Mouse (Mus musculus): ENCODE measurements around the gene Rbm15.
"Not testable (repeated sequence)": the region's sequence is repeated elsewhere in the genome, so short reads cannot be mapped to it uniquely, and the experiment has no call there.

Rbm15 gene

DNA sequence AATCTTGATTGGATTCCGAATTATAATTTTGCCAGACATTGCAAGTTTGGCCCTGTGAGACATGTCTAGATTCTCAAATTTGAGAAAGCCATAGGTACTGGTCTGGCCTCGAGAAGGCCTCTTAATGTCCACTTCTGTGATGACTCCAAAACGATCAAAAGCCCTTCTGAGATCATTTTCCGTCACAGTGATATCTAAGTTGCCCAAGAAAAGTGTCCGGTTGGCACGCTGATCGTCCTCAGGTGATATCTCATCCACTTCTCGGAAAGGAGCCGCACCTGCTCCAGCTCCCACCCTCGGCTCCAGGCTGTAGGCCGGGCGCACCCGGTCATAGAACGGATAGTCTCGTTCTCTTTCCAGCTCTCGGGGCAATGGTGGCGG lies 1.7 kb downstream of the Rbm15 start:
- DNase-seq (ENCODE audit: extremely low spot score, low spot score), result no peak

GRCm38 (mm10) chr3:107330503-107331424 lies 2.7 kb downstream of the Rbm15 start:
- DNase-seq (ENCODE audit: extremely low spot score, low spot score), result no peak

DNA sequence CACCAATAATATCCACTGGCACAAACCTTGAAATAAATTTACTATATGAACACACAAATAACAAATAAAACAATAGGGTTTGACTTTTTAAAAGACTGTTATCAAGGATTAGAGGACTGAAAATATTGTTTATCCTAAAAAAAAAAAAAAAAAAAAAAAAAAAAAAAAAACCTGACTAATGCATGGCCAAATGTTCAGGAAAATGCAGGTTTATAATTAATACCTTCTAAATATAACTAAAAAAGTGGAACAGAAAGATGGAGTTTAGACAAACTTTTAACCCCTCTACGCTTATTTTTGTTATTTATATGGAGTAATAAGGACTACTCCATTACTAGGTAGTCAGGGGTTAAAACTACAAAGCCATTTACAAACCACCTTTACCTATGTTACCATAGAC lies 7.0 kb downstream of the Rbm15 start:
- DNase-seq (ENCODE audit: extremely low spot score, low spot score), result no peak

GRCm38 (mm10) chr3:107321776-107322175 lies 11.7 kb downstream of the Rbm15 start:
- no peak for DNase-seq (ENCODE audit: extremely low spot score, low spot score)

- no peak for DNase-seq (ENCODE audit: extremely low spot score, low spot score)
Observed at GRCm38 (mm10) chr3:107321141-107321540, 12.3 kb downstream of the Rbm15 start.

GRCm38 (mm10) chr3:107317338-107317737 lies 16.1 kb downstream of the Rbm15 start:
- DNase-seq (ENCODE audit: extremely low spot score, low spot score), result no peak

GRCm38 (mm10) chr3:107296917-107297316 lies 36.6 kb downstream of the Rbm15 start:
- DNase-seq (ENCODE audit: extremely low spot score, low spot score), result not testable (repeated sequence)

DNA sequence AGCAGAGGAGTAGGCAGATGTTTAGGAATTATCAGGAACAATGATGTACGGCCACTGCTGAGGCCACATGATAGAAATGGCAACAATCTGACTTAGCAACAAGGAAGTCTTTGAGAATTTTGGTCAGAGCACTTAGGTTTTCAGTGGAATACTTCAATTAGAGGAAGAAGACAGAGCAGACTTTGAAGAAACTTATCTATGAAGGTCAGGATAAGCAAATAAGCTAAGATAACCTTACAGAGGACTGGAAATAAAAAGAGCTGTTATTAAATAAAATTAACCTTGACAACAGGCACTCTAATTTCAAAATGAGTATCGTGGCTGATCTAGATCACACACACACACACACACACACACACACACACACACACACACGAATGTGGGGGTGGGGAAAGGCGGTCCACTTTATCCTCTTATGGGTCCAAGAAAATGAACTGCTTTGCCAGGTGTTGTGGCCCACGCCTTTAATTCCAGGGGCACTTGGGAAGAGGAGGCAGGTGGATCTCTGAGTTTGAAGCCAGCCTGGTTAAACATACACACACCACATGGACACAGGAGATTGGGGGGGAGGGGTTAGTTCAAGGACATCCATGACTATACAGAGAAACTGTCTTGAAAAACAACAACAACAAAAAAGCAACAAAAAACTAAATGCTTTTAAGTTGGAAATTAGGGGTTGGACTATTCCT lies 37.7 kb downstream of the Rbm15 start:
- no peak for DNase-seq (ENCODE audit: extremely low spot score, low spot score)

DNA sequence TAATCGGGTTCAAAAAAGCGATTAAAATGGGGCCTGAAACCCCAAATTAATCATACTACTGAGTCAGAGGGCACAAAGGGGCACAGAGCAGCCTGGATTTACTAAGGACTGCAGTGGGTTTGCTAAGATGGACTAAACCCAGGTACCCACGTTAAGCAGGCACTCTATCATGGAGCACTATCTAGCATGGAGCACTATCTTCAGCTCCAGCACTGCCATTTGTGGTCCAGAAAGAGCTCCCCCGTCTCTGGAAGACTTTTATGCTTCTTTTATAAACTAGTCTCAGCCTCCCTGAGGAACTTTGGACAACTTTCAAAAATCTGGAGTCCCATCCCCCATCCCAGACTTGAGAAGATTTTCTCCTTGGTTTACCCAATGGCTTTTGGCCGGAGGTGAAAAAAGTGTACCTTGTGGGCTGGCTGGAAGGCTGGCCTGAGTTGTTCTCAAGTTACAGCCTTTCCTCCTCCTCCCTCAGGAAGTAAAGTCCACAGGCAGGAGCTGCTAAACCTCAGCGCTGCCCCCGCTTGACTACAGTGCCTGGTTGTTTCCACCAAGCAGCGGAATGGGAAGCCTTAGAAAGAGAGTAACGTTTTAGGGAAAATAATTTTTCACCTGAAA lies 42.6 kb downstream of the Rbm15 start, which contains the start of gene Slc16a4:
Gene Slc16a4, plus strand, starts transcription at position 467 of the 618 bp plus-strand sequence.
- peak; percentile 45 for DNase-seq (ENCODE audit: extremely low spot score, low spot score)

DNA sequence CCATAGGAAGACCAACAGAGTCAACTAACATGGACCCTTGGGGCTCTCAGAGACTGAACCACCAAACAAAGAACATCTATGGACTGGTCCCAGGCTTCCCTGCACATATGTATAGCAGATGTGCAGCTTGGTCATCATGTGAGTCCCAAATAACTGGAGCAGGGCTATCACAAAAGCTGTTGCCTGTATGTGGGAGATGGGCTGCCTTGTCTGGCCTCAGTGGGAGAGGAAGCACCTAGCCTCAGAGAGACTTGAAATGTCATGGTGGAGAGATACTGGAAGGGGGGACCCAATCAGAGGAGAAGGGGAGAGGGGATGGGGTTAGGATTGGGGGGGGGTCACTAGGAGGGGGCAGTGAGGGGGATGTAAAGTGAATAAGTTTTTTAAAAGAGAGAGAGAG lies 46.1 kb downstream of the Rbm15 start:
- DNase-seq (ENCODE audit: extremely low spot score, low spot score), result no peak

GRCm38 (mm10) chr3:107286123-107286522 lies 47.4 kb downstream of the Rbm15 start:
- no peak for DNase-seq (ENCODE audit: extremely low spot score, low spot score)

DNA sequence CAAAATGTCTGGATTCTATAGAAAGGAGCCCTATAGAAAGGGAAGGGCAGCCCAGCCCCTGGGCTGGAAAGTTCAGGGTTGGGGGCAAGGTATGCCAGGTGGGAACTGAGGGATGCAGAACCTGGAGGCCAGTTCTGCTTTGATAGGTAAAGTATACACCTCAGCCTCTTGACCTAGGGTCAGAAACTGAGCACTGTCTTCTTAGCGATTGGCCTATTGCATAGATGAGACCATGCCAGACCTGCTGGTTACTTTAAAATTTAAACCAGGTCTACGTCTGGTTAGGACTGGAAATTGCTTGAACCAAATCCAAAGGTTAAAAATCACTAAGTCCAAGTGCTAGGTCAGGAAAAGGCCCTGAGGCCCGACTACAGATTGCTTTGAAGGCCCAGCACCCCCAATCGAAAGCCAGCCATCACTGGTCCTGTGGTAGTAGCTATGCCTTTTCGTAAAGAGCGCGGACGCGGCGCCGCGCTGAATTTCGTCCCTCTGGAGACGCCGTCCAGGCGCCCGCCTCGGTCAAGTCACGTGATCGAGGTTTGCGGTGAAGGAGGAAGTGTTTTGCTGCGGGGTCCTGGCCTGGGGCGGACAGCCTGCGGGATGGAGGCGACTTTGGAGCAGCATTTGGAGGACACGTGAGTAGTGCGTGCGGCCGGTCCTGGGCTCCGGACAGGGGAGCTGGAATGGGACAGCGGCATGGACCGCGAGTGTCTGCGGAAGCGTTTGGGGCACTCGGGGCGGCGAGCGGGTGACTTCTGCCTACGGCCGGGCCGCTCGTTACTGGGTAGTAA lies 54.8 kb downstream of the Rbm15 start, which contains the start of gene Lamtor5:
Gene Lamtor5, plus strand, starts transcription at position 380 of the 791 bp plus-strand sequence.
- peak; percentile 92 for DNase-seq (ENCODE audit: extremely low spot score, low spot score)

GRCm38 (mm10) chr3:107276626-107277025 lies 56.8 kb downstream of the Rbm15 start:
- DNase-seq (ENCODE audit: extremely low spot score, low spot score), result no peak

DNA sequence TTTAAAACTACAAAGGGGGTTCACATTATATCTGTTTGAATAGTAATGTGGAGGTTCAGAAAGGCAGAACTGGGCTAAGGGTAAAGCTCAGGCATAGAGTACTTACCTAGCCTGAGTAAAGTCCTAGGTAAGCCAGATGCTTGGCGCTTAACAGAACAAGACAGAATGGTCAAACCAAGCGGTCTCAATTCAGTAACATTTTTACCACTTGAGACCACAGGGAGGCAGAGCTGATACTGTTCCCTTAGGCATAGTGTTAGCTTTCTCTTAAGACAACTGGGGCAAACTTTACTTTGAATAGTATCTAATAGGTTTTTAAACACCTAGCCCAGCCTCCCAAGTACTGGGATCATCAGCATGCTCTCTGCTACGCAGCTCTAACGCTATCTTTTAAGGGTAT lies 57.5 kb downstream of the Rbm15 start:
- no peak for DNase-seq (ENCODE audit: extremely low spot score, low spot score)
